In the genomic region with DNA sequence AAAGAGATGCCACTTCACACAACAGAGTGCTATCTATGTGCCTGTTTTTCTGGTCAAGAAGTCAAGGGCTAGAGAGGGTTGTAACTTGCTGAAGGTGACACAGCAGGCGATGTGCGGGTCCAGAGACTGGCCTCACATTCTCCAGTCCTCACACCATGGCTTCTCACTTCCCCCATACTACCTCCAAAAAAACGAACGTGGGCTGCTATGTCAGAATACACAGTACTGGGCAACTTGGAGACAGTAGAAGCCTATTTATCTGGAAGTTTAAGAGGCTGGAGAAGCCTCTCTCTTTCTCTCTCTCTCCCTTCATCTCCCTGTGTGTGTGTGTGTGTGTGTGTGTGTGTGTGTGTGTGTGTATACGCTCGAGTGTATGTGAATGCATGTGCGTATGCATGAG, we compare ENCODE assay signal across 29 mouse cellular contexts.
"Had no signal": no experiment of that assay in that cellular context is flagged by ENCODE, and none has a peak within 500 bp of the region (broad histone marks: within the 10 kb centered on the region; RNA-seq: fewer than 3 reads in every experiment).

No protein-coding gene starts in this region.

- H3K27ac ChIP-seq: limb, embryonic 10.5 days; limb, embryonic 12.5 days; limb, embryonic 13.5 days; limb, embryonic 15.5 days; liver, embryonic 12.5 days; liver, embryonic 13.5 days; liver, embryonic 14.5 days; liver, embryonic 15.5 days; lung, embryonic 15.5 days; macrophage; midbrain, embryonic 10.5 days; midbrain, embryonic 12.5 days; midbrain, embryonic 13.5 days; midbrain, embryonic 15.5 days had no signal

- DNase-seq: left cerebral cortex, postnatal 4 days; liver; liver, embryonic 13.5 days; liver, postnatal 0 days; lung, adult 18-20 months; lung, adult 2 months; lung, embryonic 14.5 days; lung, postnatal 10 days; lung, postnatal 14 days; lung, postnatal 36 days; lung, postnatal 4 days; midbrain, embryonic 14.5 days had no signal

- H3K4me3 ChIP-seq: limb, embryonic 10.5 days; limb, embryonic 12.5 days; limb, embryonic 13.5 days; limb, embryonic 15.5 days; liver, embryonic 12.5 days; liver, embryonic 13.5 days; liver, embryonic 15.5 days; lung, embryonic 15.5 days; megakaryocyte, embryonic 14.5 days; midbrain, embryonic 10.5 days; midbrain, embryonic 12.5 days; midbrain, embryonic 13.5 days; midbrain, embryonic 15.5 days; myocyte had no signal

- ATAC-seq: liver, embryonic 12.5 days; liver, postnatal 0 days; lung, postnatal 0 days; midbrain, embryonic 13.5 days; midbrain, embryonic 15.5 days; midbrain, embryonic 16.5 days had no signal
